Mouse (Mus musculus) midbrain, embryonic 11.5 days (tissue): ENCODE results near the gene Tmem270. TPM values are rescaled to one million over a fixed set of nuclear protein-coding genes. Genes with fewer than 3 reads are reported as not detected.

ENCODE experiments used
- ATAC-seq: fragments of 200-750 bp; cut with Nextera tagmentation; 2 replicates; pipeline ENCODE4 v1.8.0; 2017; ENCODE audit warnings: moderate TSS enrichment, moderate library complexity; ENCODE audit not compliant: low FRiP score
- DNase-seq: peaks from one replicate; pipeline ENCODE4 v3.0.0; 2015; ENCODE audit warnings: low spot score; ENCODE audit errors: missing footprints
- H3K27ac ChIP-seq: fragments of 300-500 bp; sonication (generic); 2 replicates; pipeline ENCODE4 v1.5.1; 2014; ENCODE audit warnings: low read depth, low read length
- H3K27me3 ChIP-seq: fragments of 300-500 bp; sonication (generic); 2 replicates; pipeline ENCODE4 v1.6.1; 2014; ENCODE audit warnings: mild to moderate bottlenecking, low read length, moderate library complexity, mixed read lengths; ENCODE audit not compliant: control insufficient read depth, insufficient read depth
- H3K36me3 ChIP-seq: fragments of 300-500 bp; sonication (generic); 2 replicates; pipeline ENCODE4 v1.6.1; 2014; ENCODE audit warnings: mild to moderate bottlenecking, low read length, moderate library complexity, mixed read lengths; ENCODE audit not compliant: control insufficient read depth, insufficient read depth
- H3K4me1 ChIP-seq: fragments of 300-500 bp; sonication (generic); 2 replicates; pipeline ENCODE4 v1.6.1; 2014; ENCODE audit warnings: low read length; ENCODE audit not compliant: control insufficient read depth, insufficient read depth
- H3K4me2 ChIP-seq: fragments of 300-500 bp; sonication (generic); 2 replicates; pipeline ENCODE4 v1.6.1; 2014; ENCODE audit warnings: mild to moderate bottlenecking, moderate library complexity
- H3K4me3 ChIP-seq: fragments of 300-500 bp; sonication (generic); 2 replicates; pipeline ENCODE4 v1.5.1; 2014; ENCODE audit warnings: low read depth, low read length
- H3K9ac ChIP-seq: fragments of 300-500 bp; sonication (generic); 2 replicates; pipeline ENCODE4 v1.6.1; 2014; ENCODE audit warnings: low read length
- H3K9me3 ChIP-seq: fragments of 300-500 bp; sonication (generic); 2 replicates; pipeline ENCODE4 v1.6.1; 2016; ENCODE audit warnings: low read length; ENCODE audit not compliant: control insufficient read depth
- WGBS: fragments of 180-500 bp; shearing (Covaris S2); extraction: QIAGEN DNeasy Blood & Tissue Kit; methylation state at CpG from one replicate; pipeline ENCODE4 v1.1.7; 2014; 5-methylcytosine and 5-hydroxymethylcytosine counted together
- polyA plus RNA-seq: library from polyadenylated mRNA; unstranded; fragments of >200 nt; fragmentation: Nextera tagmentation; extraction: Ambion mirVana; gene quantifications from 2 replicates; pipeline ENCODE4 v1.2.1, GENCODE M21; 2014

Tmem270 gene
- polyA plus RNA-seq, 1 experiment from 2014 or later, result not detected

DNA sequence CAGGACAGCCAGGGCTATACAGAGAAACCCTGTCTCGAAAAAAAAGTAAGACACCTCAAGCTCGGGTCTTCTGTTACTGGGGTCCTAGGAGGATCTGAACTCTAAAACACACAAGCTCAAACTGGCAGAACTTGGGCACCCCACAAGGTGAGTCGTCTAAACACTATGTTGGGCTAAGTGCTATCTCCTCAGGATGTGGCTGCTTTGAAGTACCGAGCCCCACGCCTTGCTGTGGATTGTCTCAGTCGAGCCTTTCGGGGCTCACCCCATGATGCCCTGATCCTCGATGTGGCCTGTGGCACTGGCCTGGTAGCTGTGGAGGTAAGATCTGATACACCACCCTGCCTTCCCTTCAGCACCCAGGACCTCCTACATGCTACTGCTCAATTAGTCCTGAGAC, 26.7 kb upstream of the Tmem270 start:
- DNase-seq (no peak), ATAC-seq (no peak)
- H3K4me1 ChIP-seq, result peaks cover 4% of the 10 kb centered on the region
- WGBS, result 93% methylated on average over 8 of the region's 8 CpGs
- H3K9ac ChIP-seq, result no peak overlapping the region
- no peaks in the 10 kb centered on the region for H3K9me3 ChIP-seq
- H3K4me3 ChIP-seq, result no peak overlapping the region
- H3K4me2 ChIP-seq, result no peak overlapping the region
- H3K27ac ChIP-seq, result no peak overlapping the region
- H3K27me3 ChIP-seq, result no peaks in the 10 kb centered on the region
- H3K36me3 ChIP-seq, result no peaks in the 10 kb centered on the region

DNA sequence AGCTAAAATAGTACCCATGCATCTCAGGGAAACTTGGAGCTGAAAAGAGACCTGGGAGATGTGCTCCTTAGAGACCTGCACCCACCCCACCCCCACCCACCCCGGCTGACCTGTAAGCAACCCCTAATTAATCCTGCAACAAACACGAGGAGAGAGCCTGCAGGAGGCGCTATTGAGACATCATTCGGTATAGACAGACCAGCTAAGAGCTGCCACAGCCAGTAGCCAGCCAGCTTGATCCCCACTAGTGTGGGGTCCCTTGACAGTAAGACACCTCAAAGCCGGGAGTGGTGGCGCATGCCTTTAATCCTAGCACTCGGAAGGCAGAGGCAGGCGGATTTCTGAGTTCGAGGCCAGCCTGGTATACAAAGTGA, 26.4 kb upstream of the Tmem270 start:
- DNase-seq, result no peak
- Histone ChIP-seq H3K9ac (peak overlapping the region; percentile 74), H3K36me3 (no peaks in the 10 kb centered on the region), H3K4me2 (peak overlapping the region; percentile 94), H3K27me3 (no peaks in the 10 kb centered on the region), H3K9me3 (no peaks in the 10 kb centered on the region), H3K4me3 (peak overlapping the region; percentile 54), H3K27ac (no peak overlapping the region), H3K4me1 (peaks cover 4% of the 10 kb centered on the region)
- 47% methylated on average over 9 of the region's 9 CpGs for WGBS
- peak; percentile 22 for ATAC-seq

DNA sequence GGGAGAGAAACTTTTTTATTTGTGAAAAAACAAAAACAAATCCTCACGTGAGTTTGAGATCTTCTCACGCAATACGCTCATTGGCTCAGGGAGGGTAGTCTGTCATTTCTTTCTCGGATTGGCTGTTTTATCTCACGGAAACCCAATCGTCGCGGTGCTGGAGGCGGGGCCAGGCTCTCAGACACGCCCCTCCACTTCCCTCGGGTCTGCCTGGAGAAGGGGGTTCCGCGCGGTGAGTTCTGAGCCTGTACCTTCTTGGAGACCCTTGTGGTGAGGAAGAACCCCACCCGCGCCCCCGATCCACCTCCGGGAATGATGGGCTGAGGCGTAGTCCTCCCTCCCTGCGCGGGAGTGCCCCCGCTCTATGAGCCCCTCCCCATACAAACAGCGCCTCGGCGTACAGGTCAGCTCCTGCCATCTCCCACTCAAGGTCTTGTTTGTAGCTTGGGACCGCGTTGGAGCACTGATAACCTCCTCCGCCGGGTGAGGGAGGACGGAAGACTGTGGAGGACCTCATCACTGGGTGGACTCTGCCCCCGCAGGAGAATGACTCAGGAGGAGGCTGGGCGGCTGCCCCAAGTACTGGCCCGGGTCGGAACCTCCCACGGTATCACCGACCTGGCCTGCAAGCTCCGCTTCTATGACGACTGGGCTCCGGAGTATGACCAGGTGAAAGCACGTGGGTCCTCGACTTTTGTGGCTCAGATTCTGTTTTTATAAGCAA, 25.8 kb upstream of the Tmem270 start, which contains the start of gene Mettl27:
Mettl27 (plus strand) TSS at position 190 of the 724 bp plus-strand sequence.
- WGBS, result 1% methylated on average over 41 of the region's 41 CpGs
- Histone ChIP-seq H3K36me3 (no peaks in the 10 kb centered on the region), H3K27ac (no peak within 1 kb of the TSS), H3K9ac (peak within 1 kb of the TSS; percentile 74), H3K27me3 (no peaks in the 10 kb centered on the region), H3K4me3 (peak within 1 kb of the TSS; percentile 54), H3K9me3 (no peaks in the 10 kb centered on the region), H3K4me1 (peaks cover 4% of the 10 kb centered on the region), H3K4me2 (peak within 1 kb of the TSS; percentile 94)
- DNase-seq (peak; percentile 98), ATAC-seq (peak; percentile 94)

DNA sequence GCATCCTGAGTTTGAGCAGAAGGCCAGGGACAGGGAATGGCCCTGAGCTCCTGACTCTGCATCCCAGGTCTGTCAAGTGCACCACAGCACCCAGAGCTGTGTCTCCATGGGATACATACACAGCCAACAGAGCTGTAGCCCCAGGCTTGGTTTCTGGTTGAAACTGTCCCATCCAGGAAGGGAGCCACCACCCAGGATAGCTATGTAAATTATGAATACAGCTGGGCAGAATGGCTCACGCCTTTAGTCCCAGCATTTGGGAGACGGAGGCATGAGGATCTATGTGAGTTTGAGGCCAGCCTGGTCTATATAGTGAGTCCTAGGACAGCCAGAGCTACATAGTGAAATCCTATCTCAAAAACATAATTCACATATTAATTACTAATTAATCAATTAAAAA, 23.5 kb upstream of the Tmem270 start:
- no peak overlapping the region for H3K4me2 ChIP-seq
- no peaks in the 10 kb centered on the region for H3K27me3 ChIP-seq
- no peak overlapping the region for H3K4me3 ChIP-seq
- no peak overlapping the region for H3K9ac ChIP-seq
- H3K36me3 ChIP-seq, result no peaks in the 10 kb centered on the region
- 90% methylated on average over 2 of the region's 2 CpGs for WGBS
- DNase-seq (no peak), ATAC-seq (no peak)
- H3K27ac ChIP-seq, result no peak overlapping the region
- H3K9me3 ChIP-seq, result no peaks in the 10 kb centered on the region
- peaks cover 4% of the 10 kb centered on the region for H3K4me1 ChIP-seq

DNA sequence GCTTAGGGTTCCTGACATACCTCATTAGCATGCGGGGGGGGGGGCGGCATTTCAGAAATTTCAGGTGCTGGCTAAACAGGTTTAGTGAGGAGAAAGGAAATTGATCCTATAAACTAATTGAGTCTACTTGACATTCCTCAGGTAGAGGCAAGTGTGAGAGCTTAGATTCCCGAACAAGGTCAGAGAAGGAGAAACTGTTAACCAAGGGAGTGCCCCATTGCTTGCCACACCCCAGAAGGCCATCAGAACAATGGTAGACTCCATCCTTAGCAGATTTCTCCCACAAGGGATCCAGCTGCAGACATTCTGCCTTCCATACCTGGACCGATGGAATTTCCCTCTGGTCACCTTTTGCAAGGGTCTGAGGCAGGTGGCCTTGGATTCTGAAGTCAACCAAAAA, 20.2 kb upstream of the Tmem270 start:
- H3K27me3 ChIP-seq, result no peaks in the 10 kb centered on the region
- DNase-seq (no peak), ATAC-seq (no peak)
- no peak overlapping the region for H3K4me2 ChIP-seq
- H3K4me1 ChIP-seq, result no peaks in the 10 kb centered on the region
- H3K9me3 ChIP-seq, result no peaks in the 10 kb centered on the region
- WGBS, result 82% methylated on average over 4 of the region's 4 CpGs
- H3K36me3 ChIP-seq, result no peaks in the 10 kb centered on the region
- H3K4me3 ChIP-seq, result no peak overlapping the region
- no peak overlapping the region for H3K27ac ChIP-seq
- no peak overlapping the region for H3K9ac ChIP-seq

DNA sequence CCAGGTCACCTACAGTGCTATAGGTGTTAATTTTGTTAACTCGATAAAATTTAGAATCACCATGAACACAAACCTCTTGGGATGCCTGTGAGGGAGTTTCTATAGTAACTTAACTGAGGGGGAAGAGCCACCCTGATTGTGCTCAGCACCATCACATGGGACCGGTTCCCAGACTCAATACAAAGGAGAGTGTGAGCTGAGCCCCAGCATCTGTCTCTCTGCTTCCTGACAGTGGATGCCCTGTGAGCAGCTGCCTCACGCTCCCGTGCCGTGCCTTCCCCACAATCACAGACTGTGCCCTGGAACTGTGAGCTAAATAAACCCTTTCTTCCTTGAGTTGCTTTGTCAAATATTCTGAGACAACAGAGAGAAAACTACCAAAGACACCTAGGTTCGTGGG, 16.6 kb upstream of the Tmem270 start:
- H3K27ac ChIP-seq, result no peak overlapping the region
- no peaks in the 10 kb centered on the region for H3K36me3 ChIP-seq
- H3K4me3 ChIP-seq, result no peak overlapping the region
- H3K9me3 ChIP-seq, result no peaks in the 10 kb centered on the region
- H3K4me1 ChIP-seq, result no peaks in the 10 kb centered on the region
- WGBS, result 77% methylated on average over 6 of the region's 6 CpGs
- H3K4me2 ChIP-seq, result no peak overlapping the region
- no peaks in the 10 kb centered on the region for H3K27me3 ChIP-seq
- H3K9ac ChIP-seq, result no peak overlapping the region
- DNase-seq, result no peak
- ATAC-seq, result no peak

- no peaks in the 10 kb centered on the region for H3K4me1 ChIP-seq
- no peaks in the 10 kb centered on the region for H3K9me3 ChIP-seq
- H3K4me3 ChIP-seq, result no peak overlapping the region
- WGBS, result 92% methylated on average over 8 of the region's 8 CpGs
- no peak overlapping the region for H3K4me2 ChIP-seq
- no peaks in the 10 kb centered on the region for H3K27me3 ChIP-seq
- DNase-seq, result no peak
- no peaks in the 10 kb centered on the region for H3K36me3 ChIP-seq
- H3K27ac ChIP-seq, result no peak overlapping the region
- no peak for ATAC-seq
- no peak overlapping the region for H3K9ac ChIP-seq
These were observed 14.6 kb upstream of the Tmem270 start for GRCm38 (mm10) chr5:134921106-134921505.

GRCm38 (mm10) chr5:134920106-134920687, 13.7 kb upstream of the Tmem270 start:
- no peaks in the 10 kb centered on the region for H3K36me3 ChIP-seq
- no peaks in the 10 kb centered on the region for H3K9me3 ChIP-seq
- H3K9ac ChIP-seq, result no peak overlapping the region
- no peaks in the 10 kb centered on the region for H3K4me1 ChIP-seq
- H3K27me3 ChIP-seq, result no peaks in the 10 kb centered on the region
- no peak overlapping the region for H3K4me3 ChIP-seq
- DNase-seq (no peak), ATAC-seq (no peak)
- no peak overlapping the region for H3K27ac ChIP-seq
- 80% methylated on average over 6 of the region's 6 CpGs for WGBS
- no peak overlapping the region for H3K4me2 ChIP-seq

DNA sequence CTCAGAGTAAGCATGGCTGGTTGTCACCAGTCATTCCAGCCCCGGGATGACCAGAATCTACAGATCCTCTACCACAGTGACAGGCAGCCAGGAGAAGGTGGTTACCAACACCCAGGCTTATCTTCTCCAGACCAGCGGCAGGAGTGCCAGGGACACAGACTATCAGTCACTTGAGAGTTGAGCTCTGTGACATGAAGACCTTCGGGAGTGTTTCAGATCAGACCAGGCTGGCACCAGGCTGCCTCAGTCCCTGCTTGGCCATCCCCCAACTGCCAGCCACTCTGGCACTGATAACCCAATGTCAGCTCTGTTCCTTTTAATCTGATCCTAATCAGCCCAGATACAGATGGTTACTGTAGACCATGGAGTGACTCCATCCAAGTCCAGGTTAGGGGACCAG, 12.6 kb upstream of the Tmem270 start:
- DNase-seq (no peak), ATAC-seq (no peak)
- 94% methylated on average over 3 of the region's 3 CpGs for WGBS
- no peaks in the 10 kb centered on the region for H3K27me3 ChIP-seq
- no peak overlapping the region for H3K4me3 ChIP-seq
- no peaks in the 10 kb centered on the region for H3K4me1 ChIP-seq
- H3K36me3 ChIP-seq, result no peaks in the 10 kb centered on the region
- no peak overlapping the region for H3K4me2 ChIP-seq
- H3K9me3 ChIP-seq, result no peaks in the 10 kb centered on the region
- H3K27ac ChIP-seq, result no peak overlapping the region
- H3K9ac ChIP-seq, result no peak overlapping the region
